Mouse (Mus musculus) liver, embryonic 12.5 days (tissue): ENCODE data around the gene Fzr1. TPM values are rescaled to one million over a fixed set of nuclear protein-coding genes. Genes with fewer than 3 reads are reported as not detected.

Experiments
- ATAC-seq: fragments of 200-750 bp; cut with Nextera tagmentation; 2 replicates; pipeline ENCODE4 v1.8.0; 2017; ENCODE audit warnings: moderate number of reproducible peaks, mild to moderate bottlenecking, moderate library complexity
- H3K27ac ChIP-seq: fragments of 300-500 bp; sonication (generic); 2 replicates; pipeline ENCODE4 v1.5.1; 2016; ENCODE audit warnings: mild to moderate bottlenecking
- H3K27me3 ChIP-seq: fragments of 300-500 bp; sonication (generic); replicated peaks from 2 replicates; pipeline ENCODE4 v1.6.1; 2016; ENCODE audit warnings: mild to moderate bottlenecking, moderate library complexity
- H3K36me3 ChIP-seq: fragments of 300-500 bp; sonication (generic); 2 replicates; pipeline ENCODE4 v1.6.1; 2016; ENCODE audit warnings: mild to moderate bottlenecking, moderate library complexity
- H3K4me1 ChIP-seq: fragments of 300-500 bp; sonication (generic); 2 replicates; pipeline ENCODE4 v1.6.1; 2016
- H3K4me2 ChIP-seq: fragments of 300-500 bp; sonication (generic); 2 replicates; pipeline ENCODE4 v1.6.1; 2016; ENCODE audit warnings: mild to moderate bottlenecking, moderate library complexity
- H3K4me3 ChIP-seq: fragments of 300-500 bp; sonication (generic); 2 replicates; pipeline ENCODE4 v1.5.1; 2016; ENCODE audit warnings: mild to moderate bottlenecking, moderate library complexity
- H3K9ac ChIP-seq: fragments of 300-500 bp; sonication (generic); 2 replicates; pipeline ENCODE4 v1.6.1; 2016; ENCODE audit warnings: mild to moderate bottlenecking, moderate library complexity
- H3K9me3 ChIP-seq: fragments of 300-500 bp; sonication (generic); replicated peaks from 2 replicates; pipeline ENCODE4 v1.6.1; 2016; ENCODE audit warnings: mild to moderate bottlenecking, moderate library complexity
- WGBS: fragments of 180-500 bp; shearing (Covaris S2); methylation state at CpG from one replicate; pipeline ENCODE4 v1.1.7; 2016; ENCODE audit not compliant: insufficient replicate concordance; 5-methylcytosine and 5-hydroxymethylcytosine counted together
- polyA plus RNA-seq: library from polyadenylated mRNA; unstranded; fragments of >200 nt; fragmentation: Nextera tagmentation; extraction: Ambion mirVana; gene quantifications from 2 replicates; pipeline ENCODE4 v1.2.1, GENCODE M21; 2016

Fzr1 gene
- polyA plus RNA-seq, 1 experiment from 2014 or later = 93.8 TPM

- Histone ChIP-seq H3K9me3 (no peaks in the 10 kb centered on the region), H3K9ac (no peak overlapping the region), H3K4me3 (no peak overlapping the region), H3K27ac (no peak overlapping the region), H3K4me1 (peaks cover 36% of the 10 kb centered on the region), H3K36me3 (peaks cover 19% of the 10 kb centered on the region), H3K4me2 (no peak overlapping the region), H3K27me3 (peaks cover 9% of the 10 kb centered on the region)
- ATAC-seq = no peak
- WGBS = 81% methylated on average over 5 of the region's 5 CpGs
These were observed 18.4 kb upstream of the Fzr1 start for GRCm38 (mm10) chr10:81396749-81397148.

GRCm38 (mm10) chr10:81395865-81396264 lies 17.5 kb upstream of the Fzr1 start:
- H3K9ac ChIP-seq = no peak overlapping the region
- H3K36me3 ChIP-seq = peaks cover 23% of the 10 kb centered on the region
- H3K4me2 ChIP-seq = no peak overlapping the region
- H3K4me3 ChIP-seq = no peak overlapping the region
- peaks cover 9% of the 10 kb centered on the region for H3K27me3 ChIP-seq
- no peak for ATAC-seq
- no peak overlapping the region for H3K27ac ChIP-seq
- 83% methylated on average over 4 of the region's 4 CpGs for WGBS
- H3K4me1 ChIP-seq = peaks cover 27% of the 10 kb centered on the region
- H3K9me3 ChIP-seq = no peaks in the 10 kb centered on the region

GRCm38 (mm10) chr10:81395127-81395526 lies 16.8 kb upstream of the Fzr1 start:
- peaks cover 19% of the 10 kb centered on the region for H3K36me3 ChIP-seq
- H3K27ac ChIP-seq = no peak overlapping the region
- H3K4me2 ChIP-seq = no peak overlapping the region
- WGBS = 7% methylated on average over 5 of the region's 5 CpGs
- H3K9ac ChIP-seq = no peak overlapping the region
- no peak for ATAC-seq
- no peak overlapping the region for H3K4me3 ChIP-seq
- H3K27me3 ChIP-seq = peaks cover 4% of the 10 kb centered on the region
- peaks cover 28% of the 10 kb centered on the region for H3K4me1 ChIP-seq
- H3K9me3 ChIP-seq = no peaks in the 10 kb centered on the region

GRCm38 (mm10) chr10:81393456-81394063 lies 15.2 kb upstream of the Fzr1 start:
- no peak for ATAC-seq
- peak overlapping the region; percentile 53 for H3K27ac ChIP-seq
- WGBS = 4% methylated on average over 19 of the region's 19 CpGs

GRCm38 (mm10) chr10:81392781-81393185 lies 14.5 kb upstream of the Fzr1 start, which contains the start of gene Smim24:
Gene Smim24 (plus strand): TSS chr10:81393051.
- Histone ChIP-seq H3K9ac (peak within 1 kb of the TSS; percentile 53), H3K4me3 (peak within 1 kb of the TSS; percentile 40), H3K36me3 (peaks cover 27% of the 10 kb centered on the region), H3K27ac (peak within 1 kb of the TSS; percentile 53), H3K4me2 (peak within 1 kb of the TSS; percentile 68), H3K27me3 (no peaks in the 10 kb centered on the region; the same call in 1 of the 2 replicates), H3K4me1 (peaks cover 43% of the 10 kb centered on the region), H3K9me3 (no peaks in the 10 kb centered on the region)
- ATAC-seq = no peak
- 55% methylated on average over 14 of the region's 14 CpGs for WGBS

More at GRCm38 (mm10) chr10:81393456-81394063, 15.2 kb upstream of the Fzr1 start:
- Histone ChIP-seq H3K4me3 (peak overlapping the region; percentile 40), H3K9ac (peak overlapping the region; percentile 53), H3K4me2 (peak overlapping the region; percentile 68), H3K9me3 (no peaks in the 10 kb centered on the region), H3K27me3 (no peaks in the 10 kb centered on the region; the same call in 1 of the 2 replicates), H3K36me3 (peaks cover 19% of the 10 kb centered on the region), H3K4me1 (peaks cover 43% of the 10 kb centered on the region)

DNA sequence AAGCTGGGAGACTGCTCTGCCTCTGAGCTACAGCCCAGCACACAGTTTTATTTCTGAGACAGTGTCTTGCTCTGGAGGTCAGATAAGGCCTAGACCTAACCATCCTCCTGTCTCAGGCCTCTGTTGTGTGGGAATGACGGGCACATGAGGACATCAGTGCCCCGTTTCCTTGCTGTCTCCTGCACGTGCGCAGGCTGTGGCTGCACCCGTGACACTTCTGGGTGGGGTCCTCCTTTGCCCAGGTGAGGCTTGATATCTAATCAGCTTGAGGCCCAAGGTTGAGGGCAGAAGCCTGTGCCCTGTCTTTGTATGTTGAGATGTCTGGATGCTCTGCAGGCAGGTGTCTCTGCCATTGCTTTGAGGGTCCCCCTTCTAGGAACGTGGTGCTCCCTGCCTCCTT lies 14.0 kb upstream of the Fzr1 start:
- ATAC-seq = no peak
- H3K4me2 ChIP-seq = peak overlapping the region; percentile 68; the same call in 1 of the 2 replicates
- no peak overlapping the region for H3K4me3 ChIP-seq
- H3K27ac ChIP-seq = no peak overlapping the region
- no peaks in the 10 kb centered on the region; the same call in 1 of the 2 replicates for H3K27me3 ChIP-seq
- 67% methylated on average over 6 of the region's 6 CpGs for WGBS
- no peaks in the 10 kb centered on the region for H3K9me3 ChIP-seq
- peaks cover 43% of the 10 kb centered on the region for H3K4me1 ChIP-seq
- H3K36me3 ChIP-seq = peaks cover 32% of the 10 kb centered on the region
- H3K9ac ChIP-seq = no peak overlapping the region

DNA sequence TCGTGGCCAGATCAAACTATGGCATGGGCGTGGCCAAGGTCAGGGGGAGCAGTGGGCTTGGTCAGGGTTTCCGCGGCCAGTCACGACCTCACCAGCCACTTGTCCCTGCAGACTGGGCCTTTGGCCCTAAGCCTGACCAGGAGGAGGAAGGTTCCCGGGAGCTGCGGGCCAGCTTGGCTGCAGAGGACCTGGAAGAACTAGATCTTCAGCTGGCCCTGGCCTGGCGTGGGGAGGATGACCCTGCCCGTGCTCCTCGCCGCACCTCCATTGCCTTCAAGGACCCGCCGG lies 12.3 kb upstream of the Fzr1 start:
- H3K4me1 ChIP-seq = peaks cover 51% of the 10 kb centered on the region
- H3K27ac ChIP-seq = no peak overlapping the region
- no peaks in the 10 kb centered on the region for H3K9me3 ChIP-seq
- H3K27me3 ChIP-seq = no peaks in the 10 kb centered on the region; the same call in 1 of the 2 replicates
- ATAC-seq = no peak
- H3K9ac ChIP-seq = no peak overlapping the region
- 85% methylated on average over 13 of the region's 13 CpGs for WGBS
- H3K4me3 ChIP-seq = no peak overlapping the region
- H3K4me2 ChIP-seq = no peak overlapping the region
- peaks cover 48% of the 10 kb centered on the region for H3K36me3 ChIP-seq

- H3K27ac ChIP-seq = peak overlapping the region; percentile 52
- H3K36me3 ChIP-seq = peaks cover 48% of the 10 kb centered on the region
These were observed 11.7 kb upstream of the Fzr1 start for GRCm38 (mm10) chr10:81389801-81390677.

DNA sequence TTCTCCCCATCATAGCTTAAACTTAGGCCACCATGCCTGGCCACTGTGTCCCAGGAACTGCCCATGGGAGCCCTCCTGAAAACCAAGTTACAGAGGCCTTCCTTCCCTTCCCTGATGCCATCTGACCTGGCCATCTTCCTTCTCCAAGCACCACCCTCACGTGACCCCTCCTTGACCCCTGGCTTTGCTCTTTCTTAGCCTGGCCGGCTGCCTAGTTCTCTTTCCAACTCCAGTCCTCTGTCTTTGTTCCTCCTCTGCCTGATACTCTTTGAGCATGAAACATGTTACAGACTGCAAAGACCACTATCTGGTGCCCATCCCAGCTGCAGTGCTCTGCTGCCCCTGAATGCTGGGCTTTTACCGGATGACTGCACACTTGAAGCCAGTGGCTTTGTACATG lies 11.1 kb upstream of the Fzr1 start:
- H3K27ac ChIP-seq = peak overlapping the region; percentile 52
- no peaks in the 10 kb centered on the region; the same call in 1 of the 2 replicates for H3K27me3 ChIP-seq
- H3K4me2 ChIP-seq = no peak overlapping the region
- H3K36me3 ChIP-seq = peaks cover 48% of the 10 kb centered on the region
- no peak overlapping the region for H3K9ac ChIP-seq
- H3K9me3 ChIP-seq = no peaks in the 10 kb centered on the region
- peaks cover 59% of the 10 kb centered on the region for H3K4me1 ChIP-seq
- no peak overlapping the region for H3K4me3 ChIP-seq
- WGBS = 76% methylated on average over 3 of the region's 3 CpGs
- 0 out of 2 replicates have a peak, but pooled peaks have one; percentile 3 for ATAC-seq

More at GRCm38 (mm10) chr10:81389801-81390677, 11.7 kb upstream of the Fzr1 start:
- H3K9me3 ChIP-seq = no peaks in the 10 kb centered on the region
- H3K27me3 ChIP-seq = no peaks in the 10 kb centered on the region; the same call in 1 of the 2 replicates
- peak; percentile 55 for ATAC-seq
- WGBS = 56% methylated on average over 23 of the region's 23 CpGs
- H3K4me2 ChIP-seq = no peak overlapping the region
- peaks cover 56% of the 10 kb centered on the region for H3K4me1 ChIP-seq
- H3K9ac ChIP-seq = no peak overlapping the region
- H3K4me3 ChIP-seq = no peak overlapping the region

DNA sequence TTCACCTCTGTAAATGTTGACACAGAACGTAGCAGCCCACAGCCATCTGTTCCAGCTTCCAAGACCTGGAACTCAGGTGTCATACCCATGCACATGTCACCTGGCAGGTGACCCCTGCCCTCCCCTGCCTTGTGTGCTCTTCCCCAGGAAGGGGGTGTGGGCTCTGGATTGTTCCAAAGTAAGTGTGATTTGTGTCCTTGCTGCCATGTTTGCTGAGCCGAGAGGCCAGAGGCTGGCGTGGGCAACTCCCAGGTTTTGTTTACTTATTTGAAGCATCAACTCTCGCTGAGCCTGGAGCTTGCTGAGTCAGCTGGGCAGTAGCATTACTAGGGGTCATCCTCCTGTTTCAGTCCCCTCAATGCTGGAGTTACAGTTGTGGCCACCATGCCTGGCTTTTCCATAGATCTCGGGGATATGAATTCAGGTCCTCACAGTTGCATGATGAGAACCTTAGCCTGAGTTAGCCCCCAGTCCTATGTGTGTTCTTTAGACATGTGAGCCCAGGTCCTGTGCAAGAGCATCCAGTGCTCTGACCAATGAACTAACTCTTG lies 10.3 kb upstream of the Fzr1 start, which contains the start of gene Gm48552:
Gene Gm48552, plus strand, starts transcription at position 501 of the 551 bp plus-strand sequence.
- Histone ChIP-seq H3K9ac (no peak within 1 kb of the TSS), H3K4me3 (no peak within 1 kb of the TSS), H3K27me3 (no peaks in the 10 kb centered on the region), H3K36me3 (peaks cover 48% of the 10 kb centered on the region), H3K4me1 (peaks cover 51% of the 10 kb centered on the region), H3K4me2 (no peak within 1 kb of the TSS), H3K9me3 (no peaks in the 10 kb centered on the region), H3K27ac (peak within 1 kb of the TSS; percentile 52)
- WGBS = 77% methylated on average over 5 of the region's 5 CpGs
- ATAC-seq = no peak

DNA sequence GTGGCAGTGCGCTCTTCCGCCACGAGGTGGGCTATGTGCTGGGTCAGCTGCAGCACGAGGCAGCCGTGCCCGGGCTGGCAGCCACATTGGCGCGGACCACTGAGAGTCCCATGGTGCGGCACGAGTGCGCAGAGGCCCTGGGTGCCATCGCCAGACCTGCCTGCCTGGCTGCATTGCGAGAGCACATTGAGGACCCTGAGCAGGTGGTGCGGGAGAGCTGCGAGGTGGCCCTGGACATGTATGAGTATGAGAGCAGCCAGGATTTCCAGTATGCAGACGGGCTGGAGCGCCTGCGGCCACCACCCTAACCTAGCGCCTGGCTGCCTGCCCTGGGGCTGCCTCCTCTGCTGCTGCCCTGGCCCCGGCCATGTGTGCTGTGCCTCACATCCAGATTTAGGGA lies 9.4 kb upstream of the Fzr1 start:
- no peak for ATAC-seq
- H3K9me3 ChIP-seq = no peaks in the 10 kb centered on the region
- peaks cover 51% of the 10 kb centered on the region for H3K4me1 ChIP-seq
- WGBS = 88% methylated on average over 20 of the region's 20 CpGs
- no peak overlapping the region for H3K4me2 ChIP-seq
- H3K36me3 ChIP-seq = peaks cover 48% of the 10 kb centered on the region
- H3K9ac ChIP-seq = no peak overlapping the region
- H3K27me3 ChIP-seq = no peaks in the 10 kb centered on the region
- H3K4me3 ChIP-seq = no peak overlapping the region
- 0 out of 2 replicates have a peak overlapping the region, but pooled peaks have one; percentile 3 for H3K27ac ChIP-seq
